Mouse (Mus musculus) embryonic facial prominence, embryonic 14.5 days (tissue): ENCODE measurements around the gene Rasgef1c. TPM values are rescaled to one million over a fixed set of nuclear protein-coding genes. Genes with fewer than 3 reads are reported as not detected.
A peak's percentile ranks its signal among the peaks of the same experiment; 100 is the strongest.

Experiments used
- ATAC-seq: fragments of 200-750 bp; cut with Nextera tagmentation; 2 replicates; pipeline ENCODE4 v1.8.0; 2017; ENCODE audit warnings: low read depth, moderate number of reproducible peaks, moderate TSS enrichment
- DNase-seq: peaks from one replicate; pipeline ENCODE4 v3.0.0-alpha.2; 2015; ENCODE audit warnings: low spot score
- H3K27ac ChIP-seq: fragments of 300-500 bp; sonication (generic); replicated peaks from 2 replicates; pipeline ENCODE4 v1.5.1; 2014; ENCODE audit warnings: low read depth, mild to moderate bottlenecking, low read length, moderate library complexity
- H3K27me3 ChIP-seq: fragments of 300-500 bp; sonication (generic); replicated peaks from 2 replicates; pipeline ENCODE4 v1.6.1; 2014; ENCODE audit warnings: low read length; ENCODE audit not compliant: control insufficient read depth, insufficient read depth
- H3K36me3 ChIP-seq: fragments of 300-500 bp; sonication (generic); 2 replicates; pipeline ENCODE4 v1.6.1; 2014; ENCODE audit warnings: low read length, mixed read lengths; ENCODE audit not compliant: control insufficient read depth, insufficient read depth
- H3K4me1 ChIP-seq: fragments of 300-500 bp; sonication (generic); 2 replicates; pipeline ENCODE4 v1.6.1; 2014; ENCODE audit warnings: antibody characterized with exemption, low read length; ENCODE audit not compliant: control insufficient read depth, insufficient read depth
- H3K4me2 ChIP-seq: fragments of 300-500 bp; sonication (generic); 2 replicates; pipeline ENCODE4 v1.6.1; 2014; ENCODE audit warnings: low read depth, mild to moderate bottlenecking, low read length, moderate library complexity, mixed read lengths
- H3K4me3 ChIP-seq: fragments of 300-500 bp; sonication (generic); 2 replicates; pipeline ENCODE4 v1.5.1; 2014; ENCODE audit warnings: low read depth, mild to moderate bottlenecking, low read length
- H3K9ac ChIP-seq: fragments of 300-500 bp; sonication (generic); 2 replicates; pipeline ENCODE4 v1.6.1; 2014; ENCODE audit warnings: low read depth, mild to moderate bottlenecking, low read length, moderate library complexity, mixed read lengths
- H3K9me3 ChIP-seq: fragments of 300-500 bp; sonication (generic); 2 replicates; pipeline ENCODE4 v1.6.1; 2016; ENCODE audit warnings: low read length; ENCODE audit not compliant: control insufficient read depth
- WGBS: fragments of 180-500 bp; shearing (Covaris S2); extraction: QIAGEN DNeasy Blood & Tissue Kit; methylation state at CpG from one replicate; pipeline ENCODE4 v1.1.7; 2014; 5-methylcytosine and 5-hydroxymethylcytosine counted together
- polyA plus RNA-seq: library from polyadenylated mRNA; unstranded; fragments of >200 nt; fragmentation: Nextera tagmentation; extraction: Ambion mirVana; gene quantifications from 2 replicates; pipeline ENCODE4 v1.2.1, GENCODE M21; 2014

Gene Rasgef1c
- polyA plus RNA-seq, 1 experiment from 2014 or later = 1.4 TPM

GRCm38 (mm10) chr11:49973657-49974340 is 72.2 kb downstream of the Rasgef1c start:
- 80% methylated on average over 10 of the region's 10 CpGs for WGBS
- ATAC-seq (no peak), DNase-seq (peak; percentile 12)
- Histone ChIP-seq H3K36me3 (no peaks in the 10 kb centered on the region), H3K9me3 (no peaks in the 10 kb centered on the region), H3K4me2 (no peak overlapping the region), H3K27ac (no peak overlapping the region), H3K27me3 (no peaks in the 10 kb centered on the region), H3K4me3 (no peak overlapping the region), H3K9ac (no peak overlapping the region), H3K4me1 (no peaks in the 10 kb centered on the region)

GRCm38 (mm10) chr11:49974675-49975074 is 73.0 kb downstream of the Rasgef1c start:
- WGBS = 71% methylated on average over 1 of the region's 1 CpGs
- H3K36me3 ChIP-seq = no peaks in the 10 kb centered on the region
- no peaks in the 10 kb centered on the region for H3K9me3 ChIP-seq
- no peak overlapping the region for H3K9ac ChIP-seq
- H3K4me3 ChIP-seq = no peak overlapping the region
- no peak overlapping the region for H3K4me2 ChIP-seq
- DNase-seq (no peak), ATAC-seq (no peak)
- H3K4me1 ChIP-seq = no peaks in the 10 kb centered on the region
- H3K27ac ChIP-seq = no peak overlapping the region
- no peaks in the 10 kb centered on the region for H3K27me3 ChIP-seq

DNA sequence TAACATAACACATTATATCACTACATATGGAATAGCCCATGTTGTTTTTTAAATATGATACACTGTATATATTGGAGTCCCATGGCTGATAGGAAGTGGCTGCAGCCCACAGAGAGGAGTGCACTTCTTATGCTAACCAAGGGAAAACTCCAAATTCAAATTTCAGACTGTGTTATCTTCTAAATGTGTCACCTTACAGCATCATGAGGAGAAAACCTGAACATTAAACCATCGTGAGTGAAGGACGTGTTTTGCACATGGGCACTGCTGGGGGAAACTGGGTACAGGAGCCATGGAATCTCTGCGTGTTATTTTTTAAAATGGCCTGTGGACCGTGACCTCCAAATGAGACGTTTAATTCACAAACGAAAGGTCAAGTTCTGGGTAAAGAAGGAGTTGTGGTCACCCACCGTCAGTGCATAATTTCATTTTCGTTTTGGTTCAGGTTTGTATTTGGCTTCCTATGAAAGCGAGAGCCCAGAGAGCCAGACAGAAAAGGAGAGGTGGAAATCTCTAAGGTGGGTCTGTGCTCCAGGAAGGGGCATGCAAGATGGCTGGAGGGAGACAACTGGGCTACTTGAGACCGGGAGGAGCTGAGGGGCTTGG is 76.4 kb downstream of the Rasgef1c start:
- Histone ChIP-seq H3K4me2 (no peak overlapping the region), H3K27ac (no peak overlapping the region), H3K9ac (no peak overlapping the region), H3K4me1 (no peaks in the 10 kb centered on the region), H3K27me3 (no peaks in the 10 kb centered on the region), H3K4me3 (no peak overlapping the region), H3K9me3 (no peaks in the 10 kb centered on the region), H3K36me3 (no peaks in the 10 kb centered on the region)
- WGBS = 77% methylated on average over 10 of the region's 10 CpGs
- DNase-seq (no peak), ATAC-seq (no peak)

DNA sequence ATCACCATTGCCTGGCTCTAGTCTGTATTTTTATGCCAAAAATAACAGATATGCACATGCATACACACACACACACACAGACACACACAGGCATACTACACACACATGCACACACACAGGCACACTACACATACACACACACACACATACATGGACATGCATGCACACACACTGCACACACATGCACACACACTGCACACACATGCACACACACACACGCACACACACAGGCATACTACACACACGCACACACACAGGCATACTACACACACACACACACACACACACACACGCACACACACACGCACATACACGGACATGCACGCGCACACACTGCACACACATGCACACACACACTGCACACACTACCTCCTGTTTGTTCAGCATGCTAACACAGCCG is 77.3 kb downstream of the Rasgef1c start:
- no peaks in the 10 kb centered on the region for H3K27me3 ChIP-seq
- ATAC-seq = no peak
- no peak overlapping the region for H3K27ac ChIP-seq
- H3K9me3 ChIP-seq = no peaks in the 10 kb centered on the region
- no peak overlapping the region for H3K4me3 ChIP-seq
- 97% methylated on average over 8 of the region's 8 CpGs for WGBS
- DNase-seq = no peak
- no peak overlapping the region for H3K4me2 ChIP-seq
- H3K36me3 ChIP-seq = no peaks in the 10 kb centered on the region
- no peaks in the 10 kb centered on the region for H3K4me1 ChIP-seq
- no peak overlapping the region for H3K9ac ChIP-seq

DNA sequence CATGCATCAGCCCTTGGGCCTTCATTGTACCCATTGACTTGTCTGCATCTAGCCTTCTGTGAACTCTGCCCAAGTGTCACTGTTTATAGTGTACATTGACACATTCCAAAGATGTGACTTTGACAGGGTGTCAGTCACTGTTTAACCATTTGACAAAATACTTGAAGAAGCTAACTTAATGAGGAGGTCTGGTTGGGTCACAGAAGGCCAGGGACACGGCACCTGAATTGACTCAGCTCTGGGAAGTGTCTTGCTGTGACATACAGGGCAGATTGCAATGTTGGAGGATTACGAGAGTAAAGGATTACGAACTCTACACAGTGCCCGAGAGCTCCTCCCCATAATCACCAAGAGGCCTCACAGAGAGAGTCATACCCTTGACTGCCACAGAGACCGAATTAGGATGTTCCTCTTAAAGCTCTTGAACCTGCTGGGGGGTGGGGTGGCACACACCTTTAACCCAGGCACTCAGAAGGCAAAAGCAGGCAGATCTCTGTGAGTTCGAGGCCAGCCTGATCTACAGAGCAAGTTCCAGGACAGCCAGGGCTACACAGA is 79.1 kb downstream of the Rasgef1c start:
- Histone ChIP-seq H3K27me3 (no peaks in the 10 kb centered on the region), H3K9ac (no peak overlapping the region), H3K36me3 (no peaks in the 10 kb centered on the region), H3K4me3 (no peak overlapping the region), H3K9me3 (no peaks in the 10 kb centered on the region), H3K4me1 (no peaks in the 10 kb centered on the region), H3K27ac (no peak overlapping the region), H3K4me2 (no peak overlapping the region)
- DNase-seq = no peak
- no peak for ATAC-seq
- 72% methylated on average over 6 of the region's 6 CpGs for WGBS

- Histone ChIP-seq H3K9me3 (no peaks in the 10 kb centered on the region), H3K27me3 (no peaks in the 10 kb centered on the region), H3K36me3 (no peaks in the 10 kb centered on the region), H3K27ac (no peak overlapping the region), H3K4me2 (no peak overlapping the region), H3K4me3 (no peak overlapping the region), H3K4me1 (no peaks in the 10 kb centered on the region), H3K9ac (no peak overlapping the region)
- 75% methylated on average over 7 of the region's 7 CpGs for WGBS
- ATAC-seq = no peak
- DNase-seq = no peak
Measured at GRCm38 (mm10) chr11:49981321-49981963, 79.8 kb downstream of the Rasgef1c start.

GRCm38 (mm10) chr11:49982094-49982493 is 80.5 kb downstream of the Rasgef1c start:
- DNase-seq = no peak
- H3K4me3 ChIP-seq = no peak overlapping the region
- no peaks in the 10 kb centered on the region for H3K9me3 ChIP-seq
- no peak overlapping the region for H3K9ac ChIP-seq
- H3K4me2 ChIP-seq = no peak overlapping the region
- H3K4me1 ChIP-seq = no peaks in the 10 kb centered on the region
- no peak for ATAC-seq
- H3K27me3 ChIP-seq = no peaks in the 10 kb centered on the region
- H3K27ac ChIP-seq = no peak overlapping the region
- H3K36me3 ChIP-seq = no peaks in the 10 kb centered on the region
- 74% methylated on average over 4 of the region's 4 CpGs for WGBS

- Histone ChIP-seq H3K4me1 (no peaks in the 10 kb centered on the region), H3K36me3 (no peaks in the 10 kb centered on the region), H3K27ac (no peak overlapping the region), H3K4me2 (no peak overlapping the region), H3K27me3 (no peaks in the 10 kb centered on the region), H3K4me3 (no peak overlapping the region), H3K9me3 (no peaks in the 10 kb centered on the region), H3K9ac (no peak overlapping the region)
- WGBS = 51% methylated on average over 4 of the region's 4 CpGs
- ATAC-seq (no peak), DNase-seq (no peak)
Measured at GRCm38 (mm10) chr11:49982881-49983280, 81.2 kb downstream of the Rasgef1c start.
